8 mouse cellular contexts compared by ENCODE assay signal in genomic region chr6:34447961-34448360, GRCm38 (mm10). TPM values are rescaled to one million over a fixed set of nuclear protein-coding genes. Genes with fewer than 3 reads are reported as not detected.
DNase-seq lines count a peak whose midpoint lies in the region; ATAC-seq lines count a peak whose summit lies in the region.

No protein-coding gene starts in this region.

- DNase-seq in liver: peak; percentile 79
- peak; percentile 60 for DNase-seq in c-Kit-negative CD71-positive TER-119-positive erythroid progenitor cells, embryonic 14.5 days (ENCODE audit: low read depth, low spot score)
- DNase-seq in forelimb bud, embryonic 11.5 days (ENCODE audit: low read depth, low spot score): peak; percentile 73
- DNase-seq in induced T-regulatory cell, adult 2 months (ENCODE audit: low read depth): peak; percentile 80
- DNase-seq in left cerebral cortex, postnatal 4 days: peak; percentile 79
- DNase-seq in ovary, adult 18-20 months (ENCODE audit: low spot score): peak; percentile 36
- peak; percentile 45 to 73 for DNase-seq in thymus, postnatal 10 days (ENCODE audit: low spot score in 2 of 2)

- no peak overlapping the region for H3K4me2 ChIP-seq in liver, embryonic 12.5 days

- H3K9me3 ChIP-seq in liver, embryonic 12.5 days (replicated peaks): no peaks in the 10 kb centered on the region

- H3K4me3 ChIP-seq in liver, embryonic 12.5 days: no peak overlapping the region

- intact Hi-C loops in left cerebral cortex, postnatal 4 days (cut with DNase I): loop anchor here (5.0 kb wide), 2 partner anchors 76 to 156 kb away; no protein-coding TSS in a partner anchor

- no peak for ATAC-seq in liver, embryonic 12.5 days

- H3K27ac ChIP-seq in liver, embryonic 12.5 days: no peak overlapping the region

- H3K4me1 ChIP-seq in liver, embryonic 12.5 days: no peaks in the 10 kb centered on the region

- H3K36me3 ChIP-seq in liver, embryonic 12.5 days: no peaks in the 10 kb centered on the region

- H3K27me3 ChIP-seq in liver, embryonic 12.5 days (replicated peaks): no peaks in the 10 kb centered on the region; the same call in 1 of the 2 replicates

- H3K9ac ChIP-seq in liver, embryonic 12.5 days: no peak overlapping the region

- 11% methylated on average over 2 of the region's 2 CpGs for WGBS in liver, embryonic 12.5 days (ENCODE audit: insufficient replicate concordance)

RNA-seq across cellular contexts. Expression of gene Bpgm, which starts 28.0 kb away (rescaled TPM):
- 87.1 and 88.2 TPM in 2 replicates for polyA plus RNA-seq in liver, embryonic 12.5 days (2016; fragmentation: Nextera tagmentation; extraction: Ambion mirVana)
- 10 to 100 TPM; 68.3 to 68.6 TPM for total RNA-seq in left cerebral cortex, postnatal 4 days (2021)

RNA-seq across cellular contexts. Expression of gene Akr1b7, which starts 35.8 kb away (rescaled TPM):
- polyA plus RNA-seq in liver, embryonic 12.5 days (2016; fragmentation: Nextera tagmentation; extraction: Ambion mirVana): 1.4 and 2.0 TPM in 2 replicates
- total RNA-seq in left cerebral cortex, postnatal 4 days (2021): not detected
